Mouse (Mus musculus) liver, embryonic 16.5 days (tissue): ENCODE measurements around the gene Ubap2. TPM values are rescaled to one million over a fixed set of nuclear protein-coding genes. Genes with fewer than 3 reads are reported as not detected.
A peak's percentile ranks its signal among the peaks of the same experiment; 100 is the strongest.

ENCODE experiments used
- ATAC-seq: fragments of 200-750 bp; cut with Nextera tagmentation; 2 replicates; pipeline ENCODE4 v1.8.0; 2017; ENCODE audit warnings: low read depth, mild to moderate bottlenecking, moderate number of reproducible peaks, moderate library complexity
- H3K27ac ChIP-seq: fragments of 300-500 bp; sonication (generic); 2 replicates; pipeline ENCODE4 v1.5.1; 2014; ENCODE audit warnings: mild to moderate bottlenecking, low read length
- H3K27me3 ChIP-seq: fragments of 300-500 bp; sonication (generic); 2 replicates; pipeline ENCODE4 v1.6.1; 2014; ENCODE audit warnings: low read depth, low read length, mixed read lengths; ENCODE audit not compliant: control insufficient read depth, insufficient read depth
- H3K36me3 ChIP-seq: fragments of 300-500 bp; sonication (generic); 2 replicates; pipeline ENCODE4 v1.6.1; 2014; ENCODE audit warnings: mild to moderate bottlenecking; ENCODE audit not compliant: control insufficient read depth, insufficient read depth
- H3K4me1 ChIP-seq: fragments of 300-500 bp; sonication (generic); 2 replicates; pipeline ENCODE4 v1.6.1; 2014; ENCODE audit warnings: low read depth, low read length, mixed read lengths; ENCODE audit not compliant: control insufficient read depth
- H3K4me2 ChIP-seq: fragments of 300-500 bp; sonication (generic); 2 replicates; pipeline ENCODE4 v1.6.1; 2014; ENCODE audit warnings: low read depth, low read length, mixed read lengths
- H3K4me3 ChIP-seq: fragments of 300-500 bp; sonication (generic); 2 replicates; pipeline ENCODE4 v1.5.1; 2014; ENCODE audit warnings: low read depth, mild to moderate bottlenecking, low read length
- H3K9ac ChIP-seq: fragments of 300-500 bp; sonication (generic); 2 replicates; pipeline ENCODE4 v1.6.1; 2014; ENCODE audit warnings: low read depth, low read length
- H3K9me3 ChIP-seq: fragments of 300-500 bp; sonication (generic); replicated peaks from 2 replicates; pipeline ENCODE4 v1.6.1; 2016; ENCODE audit warnings: low read length; ENCODE audit not compliant: control insufficient read depth
- WGBS: fragments of 180-500 bp; shearing (Covaris S2); extraction: QIAGEN DNeasy Blood & Tissue Kit; methylation state at CpG from one replicate; pipeline ENCODE4 v1.1.7; 2014; ENCODE audit not compliant: insufficient replicate concordance; 5-methylcytosine and 5-hydroxymethylcytosine counted together
- polyA plus RNA-seq: library from polyadenylated mRNA; unstranded; fragments of >200 nt; fragmentation: Nextera tagmentation; extraction: Ambion mirVana; gene quantifications from 2 replicates; pipeline ENCODE4 v1.2.1, GENCODE M21; 2015

Ubap2 gene
- polyA plus RNA-seq, 1 experiment from 2014 or later = 23.9 TPM

- Histone ChIP-seq H3K4me3 (peak overlapping the region; percentile 83), H3K9me3 (no peaks in the 10 kb centered on the region), H3K4me2 (peak overlapping the region; percentile 72), H3K9ac (peak overlapping the region; percentile 85), H3K27me3 (no peaks in the 10 kb centered on the region), H3K4me1 (peaks cover 32% of the 10 kb centered on the region), H3K27ac (peak overlapping the region; percentile 91), H3K36me3 (peaks cover 2% of the 10 kb centered on the region)
- no peak for ATAC-seq
- WGBS = 69% methylated on average over 5 of the region's 5 CpGs
Measured at GRCm38 (mm10) chr4:41275927-41276326, 983 bp upstream of the Ubap2 start.

- no peaks in the 10 kb centered on the region for H3K27me3 ChIP-seq
- WGBS = under 1% methylated on average over 17 of the region's 18 CpGs
- H3K4me1 ChIP-seq = peaks cover 32% of the 10 kb centered on the region
Measured at GRCm38 (mm10) chr4:41274377-41274979, 466 bp downstream of the Ubap2 start.

GRCm38 (mm10) chr4:41268133-41268532, 6.8 kb downstream of the Ubap2 start:
- ATAC-seq = no peak
- no peak overlapping the region for H3K4me2 ChIP-seq
- no peaks in the 10 kb centered on the region for H3K9me3 ChIP-seq
- H3K4me3 ChIP-seq = no peak overlapping the region
- peaks cover 9% of the 10 kb centered on the region for H3K36me3 ChIP-seq
- H3K4me1 ChIP-seq = peaks cover 14% of the 10 kb centered on the region
- H3K27ac ChIP-seq = no peak overlapping the region
- no peak overlapping the region for H3K9ac ChIP-seq
- H3K27me3 ChIP-seq = no peaks in the 10 kb centered on the region

More at GRCm38 (mm10) chr4:41274377-41274979, 466 bp downstream of the Ubap2 start:
- peak overlapping the region; percentile 85 for H3K9ac ChIP-seq
- H3K4me2 ChIP-seq = peak overlapping the region; percentile 72
- ATAC-seq = peak; percentile 49
- peaks cover 6% of the 10 kb centered on the region for H3K36me3 ChIP-seq
- H3K4me3 ChIP-seq = peak overlapping the region; percentile 83
- H3K9me3 ChIP-seq = no peaks in the 10 kb centered on the region
- H3K27ac ChIP-seq = peak overlapping the region; percentile 91

- 80% methylated on average over 4 of the region's 4 CpGs for WGBS
- H3K4me2 ChIP-seq = no peak overlapping the region
- H3K9ac ChIP-seq = no peak overlapping the region
- no peak overlapping the region for H3K4me3 ChIP-seq
- H3K27ac ChIP-seq = no peak overlapping the region
- ATAC-seq = no peak
- H3K4me1 ChIP-seq = no peaks in the 10 kb centered on the region; the same call in 1 of the 2 replicates
- H3K36me3 ChIP-seq = peaks cover 15% of the 10 kb centered on the region
- H3K27me3 ChIP-seq = no peaks in the 10 kb centered on the region
- no peaks in the 10 kb centered on the region for H3K9me3 ChIP-seq
Measured at GRCm38 (mm10) chr4:41266350-41266749, 8.6 kb downstream of the Ubap2 start.

- peaks cover 6% of the 10 kb centered on the region for H3K36me3 ChIP-seq
Measured at GRCm38 (mm10) chr4:41260691-41261090, 14.3 kb downstream of the Ubap2 start.

GRCm38 (mm10) chr4:41259019-41259418, 15.9 kb downstream of the Ubap2 start:
- Histone ChIP-seq H3K9ac (no peak overlapping the region), H3K4me2 (no peak overlapping the region), H3K36me3 (peaks cover 6% of the 10 kb centered on the region), H3K27ac (no peak overlapping the region), H3K9me3 (no peaks in the 10 kb centered on the region), H3K27me3 (no peaks in the 10 kb centered on the region), H3K4me3 (no peak overlapping the region), H3K4me1 (no peaks in the 10 kb centered on the region; the same call in 1 of the 2 replicates)
- ATAC-seq = no peak
- WGBS = 79% methylated on average over 4 of the region's 4 CpGs

More at GRCm38 (mm10) chr4:41260691-41261090, 14.3 kb downstream of the Ubap2 start:
- no peaks in the 10 kb centered on the region for H3K27me3 ChIP-seq
- H3K9me3 ChIP-seq = no peaks in the 10 kb centered on the region
- H3K4me2 ChIP-seq = no peak overlapping the region
- H3K4me1 ChIP-seq = no peaks in the 10 kb centered on the region; the same call in 1 of the 2 replicates
- no peak for ATAC-seq
- H3K27ac ChIP-seq = no peak overlapping the region
- no peak overlapping the region for H3K4me3 ChIP-seq
- no peak overlapping the region for H3K9ac ChIP-seq

GRCm38 (mm10) chr4:41257752-41258151, 17.2 kb downstream of the Ubap2 start:
- no peak overlapping the region for H3K9ac ChIP-seq
- no peak overlapping the region for H3K4me3 ChIP-seq
- no peaks in the 10 kb centered on the region for H3K27me3 ChIP-seq
- no peaks in the 10 kb centered on the region for H3K9me3 ChIP-seq
- ATAC-seq = no peak
- peaks cover 6% of the 10 kb centered on the region for H3K36me3 ChIP-seq
- H3K27ac ChIP-seq = no peak overlapping the region
- 64% methylated on average over 1 of the region's 1 CpGs for WGBS
- H3K4me2 ChIP-seq = no peak overlapping the region
- no peaks in the 10 kb centered on the region; the same call in 1 of the 2 replicates for H3K4me1 ChIP-seq

- ATAC-seq = no peak
- no peaks in the 10 kb centered on the region for H3K9me3 ChIP-seq
- H3K9ac ChIP-seq = no peak overlapping the region
- no peaks in the 10 kb centered on the region; the same call in 1 of the 2 replicates for H3K4me1 ChIP-seq
- no peak overlapping the region for H3K4me2 ChIP-seq
- H3K4me3 ChIP-seq = no peak overlapping the region
- H3K27me3 ChIP-seq = no peaks in the 10 kb centered on the region
- WGBS = 78% methylated on average over 12 of the region's 12 CpGs
- H3K36me3 ChIP-seq = peaks cover under 1% of the 10 kb centered on the region; the same call in 1 of the 2 replicates
- no peak overlapping the region for H3K27ac ChIP-seq
Measured at GRCm38 (mm10) chr4:41255564-41256210, 19.3 kb downstream of the Ubap2 start.

- Histone ChIP-seq H3K4me2 (no peak overlapping the region), H3K9me3 (no peaks in the 10 kb centered on the region), H3K36me3 (peaks cover 7% of the 10 kb centered on the region), H3K4me1 (no peaks in the 10 kb centered on the region; the same call in 1 of the 2 replicates), H3K4me3 (no peak overlapping the region), H3K27me3 (no peaks in the 10 kb centered on the region), H3K9ac (no peak overlapping the region), H3K27ac (no peak overlapping the region)
- WGBS = 84% methylated on average over 2 of the region's 2 CpGs
- ATAC-seq = no peak
Measured at GRCm38 (mm10) chr4:41253756-41254155, 21.2 kb downstream of the Ubap2 start.
